Mouse (Mus musculus): ENCODE results near the gene Alpl. TPM values are rescaled to one million over a fixed set of nuclear protein-coding genes. Genes with fewer than 3 reads are reported as not detected.

Alpl gene
- polyA plus RNA-seq, 1 experiment from 2014 or later: 4.6 TPM

DNA sequence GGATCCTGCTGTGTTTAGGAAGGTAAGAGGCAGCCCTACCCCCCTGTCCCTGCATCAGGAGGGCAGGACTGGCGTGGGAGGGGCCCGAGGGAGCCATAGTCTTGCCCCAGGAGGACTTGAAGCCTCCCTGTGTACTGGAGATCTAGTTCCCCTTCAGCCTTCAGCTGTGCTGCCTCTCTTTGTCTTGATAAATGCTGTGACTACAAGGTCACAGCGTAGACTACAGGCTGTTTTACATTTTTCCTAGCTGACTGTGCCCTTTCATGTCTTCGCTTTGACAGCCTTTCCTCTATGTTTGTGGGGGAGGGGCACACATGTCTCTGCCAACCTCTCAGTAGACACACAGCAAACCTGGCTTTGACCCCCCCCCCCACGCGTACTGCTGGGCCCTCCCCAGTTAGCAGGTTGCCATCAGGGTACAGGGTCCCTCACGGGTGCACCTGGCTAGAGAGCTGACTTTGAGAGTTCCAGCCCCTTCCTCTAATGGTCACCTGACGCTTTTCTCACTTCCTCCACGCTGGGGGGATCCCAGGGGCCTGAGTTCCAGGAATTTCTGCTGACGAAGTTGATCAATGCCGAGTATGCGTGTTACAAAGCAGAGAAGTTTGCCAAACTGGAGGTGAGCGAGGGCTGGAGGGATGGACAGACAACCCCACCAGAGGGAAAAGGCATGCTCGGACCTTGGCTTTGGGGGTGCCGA is 76.7 kb downstream of the Alpl start:
- WGBS: 38% methylated on average over 15 of the region's 15 CpGs
- H3K4me2 ChIP-seq (replicated peaks): no peak overlapping the region

DNA sequence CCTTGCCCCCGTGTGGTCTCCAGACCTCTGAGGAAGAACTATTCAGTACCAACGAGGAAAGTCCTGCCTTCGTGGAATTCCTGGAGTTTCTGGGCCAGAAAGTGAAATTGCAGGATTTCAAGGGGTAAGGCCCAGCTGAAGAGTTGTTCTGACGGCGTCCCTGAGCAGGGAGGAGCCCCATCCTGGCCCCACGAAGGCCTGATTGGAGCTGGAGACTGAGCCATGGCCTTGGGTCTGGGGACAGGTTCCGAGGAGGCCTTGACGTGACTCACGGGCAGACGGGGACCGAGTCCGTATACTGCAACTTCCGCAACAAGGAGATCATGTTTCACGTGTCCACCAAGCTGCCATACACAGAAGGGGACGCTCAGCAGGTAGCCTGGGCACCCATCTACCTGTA is 78.5 kb downstream of the Alpl start:
- ATAC-seq: no peak
- WGBS: 68% methylated on average over 15 of the region's 15 CpGs
- Histone ChIP-seq H3K27me3 (replicated peaks) (no peaks in the 10 kb centered on the region), H3K4me2 (replicated peaks) (no peak overlapping the region), H3K4me3 (replicated peaks) (no peak overlapping the region), H3K9ac (no peak overlapping the region), H3K27ac (no peak overlapping the region), H3K9me3 (no peaks in the 10 kb centered on the region), H3K4me1 (replicated peaks) (peaks cover 29% of the 10 kb centered on the region), H3K36me3 (no peaks in the 10 kb centered on the region)

More for the DNA sequence above, 76.7 kb downstream of the Alpl start:
- no peak overlapping the region for H3K4me3 ChIP-seq (replicated peaks)
- no peak overlapping the region for H3K9ac ChIP-seq
- no peak for ATAC-seq
- H3K27me3 ChIP-seq (replicated peaks): peaks cover 16% of the 10 kb centered on the region
- no peaks in the 10 kb centered on the region for H3K9me3 ChIP-seq
- no peaks in the 10 kb centered on the region for H3K36me3 ChIP-seq
- H3K4me1 ChIP-seq (replicated peaks): peaks cover 24% of the 10 kb centered on the region
- H3K27ac ChIP-seq: no peak overlapping the region

- 56% methylated on average over 7 of the region's 7 CpGs for WGBS
- Histone ChIP-seq H3K27ac (0 out of 2 replicates have a peak overlapping the region, but pooled peaks have one; percentile 0), H3K9me3 (no peaks in the 10 kb centered on the region), H3K4me2 (replicated peaks) (no peak overlapping the region), H3K4me1 (replicated peaks) (peaks cover 29% of the 10 kb centered on the region), H3K36me3 (no peaks in the 10 kb centered on the region), H3K4me3 (replicated peaks) (no peak overlapping the region), H3K27me3 (replicated peaks) (no peaks in the 10 kb centered on the region), H3K9ac (no peak overlapping the region)
- ATAC-seq: no peak
Observed at GRCm38 (mm10) chr4:137717005-137717404, 79.2 kb downstream of the Alpl start.

DNA sequence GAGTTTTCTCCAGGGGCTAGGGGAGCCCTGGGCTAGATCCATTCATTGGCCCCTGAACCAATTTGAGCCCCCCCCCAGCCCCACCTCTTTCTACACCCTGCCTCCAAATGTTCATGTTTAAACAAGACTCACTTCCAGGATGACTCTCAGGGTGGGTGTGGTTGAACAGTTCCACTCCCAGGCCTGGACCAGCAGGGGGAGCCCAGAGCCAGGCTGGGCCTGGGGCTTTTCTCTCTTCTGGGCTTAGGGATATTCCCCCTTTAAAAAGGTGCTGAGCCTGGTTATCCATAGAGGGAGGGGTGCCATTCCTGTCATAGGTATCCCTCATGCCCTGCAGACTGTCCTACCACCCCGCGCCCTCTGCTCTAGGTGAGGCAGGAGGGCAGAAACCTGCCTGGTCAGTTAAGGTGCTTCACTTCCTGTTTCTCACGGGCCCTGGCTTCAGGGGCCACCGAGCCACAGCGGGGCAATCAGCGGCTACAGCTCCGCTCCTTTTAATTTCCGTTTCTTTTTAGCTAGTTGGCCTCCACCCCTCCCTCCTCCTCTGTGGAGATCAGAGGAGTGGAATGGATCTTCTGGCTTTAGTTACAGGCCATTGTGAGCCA is 82.1 kb downstream of the Alpl start:
- Histone ChIP-seq H3K4me2 (replicated peaks) (0 out of 2 replicates have a peak overlapping the region, but pooled peaks have one; percentile 2), H3K4me1 (replicated peaks) (peaks cover 25% of the 10 kb centered on the region), H3K4me3 (replicated peaks) (no peak overlapping the region), H3K9ac (no peak overlapping the region), H3K27me3 (replicated peaks) (no peaks in the 10 kb centered on the region), H3K36me3 (no peaks in the 10 kb centered on the region), H3K27ac (no peak overlapping the region), H3K9me3 (no peaks in the 10 kb centered on the region)
- 44% methylated on average over 8 of the region's 8 CpGs for WGBS
- ATAC-seq: peak; percentile 34; the same call in 1 of the 2 replicates

DNA sequence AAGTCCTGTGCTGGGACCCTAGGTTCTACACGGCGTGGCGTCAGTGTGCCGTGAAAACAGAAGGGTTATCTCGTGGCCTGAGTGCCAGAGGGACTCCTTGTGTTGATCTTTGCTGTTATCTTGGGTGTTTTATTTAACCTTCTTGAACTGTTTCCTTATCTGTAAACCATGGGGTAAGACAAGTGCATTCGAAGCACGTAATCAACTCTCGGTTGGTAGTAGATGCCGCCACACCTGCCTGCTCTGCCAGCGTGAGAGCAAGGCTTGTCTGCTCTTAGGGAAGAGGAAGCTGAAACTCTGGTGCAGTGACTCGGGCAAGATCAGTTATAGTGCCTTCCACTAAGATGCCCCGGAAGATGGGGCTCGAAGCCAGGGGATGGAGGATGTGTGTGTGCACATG is 83.2 kb downstream of the Alpl start:
- Histone ChIP-seq H3K9me3 (no peaks in the 10 kb centered on the region), H3K4me2 (replicated peaks) (no peak overlapping the region)
- 62% methylated on average over 13 of the region's 13 CpGs for WGBS

GRCm38 (mm10) chr4:137707216-137707990 is 88.8 kb downstream of the Alpl start:
- peak overlapping the region; percentile 85 for H3K9ac ChIP-seq
- peak overlapping the region; percentile 95 for H3K4me2 ChIP-seq (replicated peaks)
- no peaks in the 10 kb centered on the region for H3K36me3 ChIP-seq
- H3K9me3 ChIP-seq: no peaks in the 10 kb centered on the region
- no peaks in the 10 kb centered on the region for H3K27me3 ChIP-seq (replicated peaks)
- 3% methylated on average over 47 of the region's 52 CpGs for WGBS
- ATAC-seq: peak; percentile 87
- peak overlapping the region; percentile 84 for H3K27ac ChIP-seq
- H3K4me3 ChIP-seq (replicated peaks): peak overlapping the region; percentile 63
- H3K4me1 ChIP-seq (replicated peaks): peaks cover 28% of the 10 kb centered on the region

More for the DNA sequence above, 83.2 kb downstream of the Alpl start:
- Histone ChIP-seq H3K4me1 (replicated peaks) (peaks cover 29% of the 10 kb centered on the region), H3K36me3 (no peaks in the 10 kb centered on the region), H3K27ac (no peak overlapping the region), H3K27me3 (replicated peaks) (no peaks in the 10 kb centered on the region), H3K4me3 (replicated peaks) (no peak overlapping the region), H3K9ac (no peak overlapping the region)
- ATAC-seq: peak; percentile 42

DNA sequence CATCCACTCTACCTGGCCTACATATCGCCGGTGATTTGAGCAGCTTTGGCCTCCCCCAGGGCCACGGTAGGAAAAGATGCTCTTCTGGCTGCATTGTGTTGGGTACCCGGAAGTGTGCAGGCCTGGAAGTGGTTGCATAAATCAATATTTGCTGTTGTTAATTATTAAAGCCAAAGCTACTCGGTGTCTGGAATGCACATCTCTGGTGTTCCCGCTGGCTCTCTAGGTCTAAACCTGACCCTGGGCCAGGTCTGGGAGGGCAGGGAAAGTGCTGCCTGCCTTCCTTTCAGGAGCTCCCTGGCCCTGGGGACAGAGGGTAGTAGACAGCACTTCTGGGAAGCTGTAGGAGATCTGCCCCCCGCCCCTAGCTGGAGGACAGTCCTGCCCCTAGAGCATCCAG is 89.7 kb downstream of the Alpl start:
- H3K4me1 ChIP-seq (replicated peaks): peaks cover 29% of the 10 kb centered on the region
- no peaks in the 10 kb centered on the region for H3K9me3 ChIP-seq
- H3K4me2 ChIP-seq (replicated peaks): peak overlapping the region; percentile 95
- H3K27me3 ChIP-seq (replicated peaks): no peaks in the 10 kb centered on the region
- 49% methylated on average over 7 of the region's 7 CpGs for WGBS
- H3K27ac ChIP-seq: peak overlapping the region; percentile 84
- H3K9ac ChIP-seq: peak overlapping the region; percentile 22; the same call in 1 of the 2 replicates
- H3K4me3 ChIP-seq (replicated peaks): peak overlapping the region; percentile 63; the same call in 1 of the 2 replicates
- ATAC-seq: peak; percentile 43
- no peaks in the 10 kb centered on the region for H3K36me3 ChIP-seq

- no peak overlapping the region for H3K9ac ChIP-seq
- peak overlapping the region; percentile 84 for H3K27ac ChIP-seq
- H3K27me3 ChIP-seq (replicated peaks): no peaks in the 10 kb centered on the region
- 63% methylated on average over 5 of the region's 5 CpGs for WGBS
- H3K36me3 ChIP-seq: no peaks in the 10 kb centered on the region
- peaks cover 37% of the 10 kb centered on the region for H3K4me1 ChIP-seq (replicated peaks)
- H3K4me2 ChIP-seq (replicated peaks): no peak overlapping the region
- no peak for ATAC-seq
- H3K4me3 ChIP-seq (replicated peaks): no peak overlapping the region
- H3K9me3 ChIP-seq: no peaks in the 10 kb centered on the region
Observed at GRCm38 (mm10) chr4:137705379-137705778, 90.8 kb downstream of the Alpl start.

GRCm38 (mm10) chr4:137704561-137704960 is 91.6 kb downstream of the Alpl start:
- Histone ChIP-seq H3K36me3 (no peaks in the 10 kb centered on the region), H3K27me3 (replicated peaks) (no peaks in the 10 kb centered on the region), H3K4me1 (replicated peaks) (peaks cover 37% of the 10 kb centered on the region), H3K27ac (no peak overlapping the region), H3K4me2 (replicated peaks) (no peak overlapping the region), H3K9me3 (no peaks in the 10 kb centered on the region), H3K9ac (no peak overlapping the region), H3K4me3 (replicated peaks) (no peak overlapping the region)
- WGBS: 75% methylated on average over 2 of the region's 2 CpGs
- no peak for ATAC-seq

DNA sequence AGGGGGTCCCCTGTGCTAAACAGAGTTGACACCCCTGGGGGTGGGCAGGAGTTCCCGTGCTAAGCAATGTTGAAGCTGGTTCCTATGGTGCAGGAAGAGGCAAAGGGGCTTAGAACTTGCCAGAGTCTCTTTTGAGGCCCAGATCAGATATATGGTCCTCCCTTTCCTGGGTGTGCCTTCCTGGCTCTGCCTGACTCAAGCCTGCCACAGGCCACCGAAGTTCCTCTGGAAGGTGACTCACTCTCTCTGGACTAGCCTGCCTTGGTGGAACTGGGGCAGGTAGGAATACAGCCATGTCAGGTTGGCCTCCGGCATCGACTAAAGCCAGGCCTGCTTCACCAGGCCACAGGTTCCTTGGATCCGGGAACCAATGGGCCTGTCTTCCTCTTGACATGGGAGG is 93.1 kb downstream of the Alpl start:
- ATAC-seq: no peak
- H3K27me3 ChIP-seq (replicated peaks): no peaks in the 10 kb centered on the region
- WGBS: 84% methylated on average over 5 of the region's 5 CpGs
- no peak overlapping the region for H3K4me2 ChIP-seq (replicated peaks)
- H3K4me3 ChIP-seq (replicated peaks): no peak overlapping the region
- peaks cover 43% of the 10 kb centered on the region for H3K4me1 ChIP-seq (replicated peaks)
- H3K27ac ChIP-seq: no peak overlapping the region
- no peaks in the 10 kb centered on the region for H3K36me3 ChIP-seq
- H3K9me3 ChIP-seq: no peaks in the 10 kb centered on the region
- H3K9ac ChIP-seq: no peak overlapping the region

DNA sequence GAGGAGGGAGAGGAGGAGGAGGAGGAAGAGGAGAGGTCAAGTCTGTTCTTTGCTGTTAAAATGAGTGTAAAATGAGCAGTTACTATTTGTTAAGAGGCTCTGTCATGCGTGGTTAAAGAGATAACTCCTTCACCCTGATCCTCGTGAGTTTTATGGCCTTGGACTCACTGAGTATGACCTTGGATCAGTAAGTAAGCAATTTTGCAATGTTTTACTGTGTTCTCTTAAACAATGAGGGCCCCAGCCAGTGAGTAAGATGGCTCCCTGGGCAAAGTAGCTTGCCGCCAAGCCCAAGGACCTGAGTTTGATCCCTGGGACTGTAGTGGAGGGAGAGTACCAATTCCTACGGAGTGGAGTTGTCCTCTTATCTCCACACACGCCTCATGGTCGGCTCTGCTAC is 95.2 kb downstream of the Alpl start:
- Histone ChIP-seq H3K9me3 (no peaks in the 10 kb centered on the region), H3K9ac (no peak overlapping the region), H3K27me3 (replicated peaks) (no peaks in the 10 kb centered on the region), H3K27ac (0 out of 2 replicates have a peak overlapping the region, but pooled peaks have one; percentile 7), H3K4me1 (replicated peaks) (peaks cover 40% of the 10 kb centered on the region), H3K36me3 (no peaks in the 10 kb centered on the region), H3K4me2 (replicated peaks) (no peak overlapping the region), H3K4me3 (replicated peaks) (no peak overlapping the region)
- WGBS: 46% methylated on average over 6 of the region's 6 CpGs
- no peak for ATAC-seq
